Mouse (Mus musculus) testis, adult 2 months (tissue): ENCODE measurements around the gene Tcfl5.

Experiments
- CTCF ChIP-seq: fragments of 200-500 bp; IDR thresholded peaks from 2 replicates; pipeline ENCODE4 v1.5.1; 2012; ENCODE audit warnings: low read depth, mild to moderate bottlenecking, inconsistent platforms, low read length, moderate library complexity; ENCODE audit not compliant: control insufficient read depth, insufficient read depth, insufficient replicate concordance
- POLR2A ChIP-seq: fragments of 200-500 bp; IDR thresholded peaks from 2 replicates; pipeline ENCODE4 v1.6.1; 2012; ENCODE audit warnings: low read depth, mild to moderate bottlenecking, inconsistent platforms, low read length, moderate library complexity; ENCODE audit not compliant: control insufficient read depth

GRCm38 (mm10) chr2:180684031-180684430 lies 41.5 kb upstream of the Tcfl5 start:
- TF ChIP-seq CTCF (no peak), POLR2A (no peak)
